Mouse (Mus musculus) lung, adult 2 months (tissue): ENCODE results near the gene Prdm16.

Source experiments
- CTCF ChIP-seq: fragments of 200-500 bp; IDR thresholded peaks from 2 replicates; pipeline ENCODE4 v1.5.1; 2011; ENCODE audit warnings: mild to moderate bottlenecking, low read length, control low read depth; ENCODE audit not compliant: insufficient read depth
- POLR2A ChIP-seq: fragments of 200-500 bp; IDR thresholded peaks from 2 replicates; pipeline ENCODE4 v1.6.1; 2011; ENCODE audit warnings: low read depth, mild to moderate bottlenecking, control low read depth, low read length, borderline replicate concordance; ENCODE audit errors: extremely low read depth

DNA sequence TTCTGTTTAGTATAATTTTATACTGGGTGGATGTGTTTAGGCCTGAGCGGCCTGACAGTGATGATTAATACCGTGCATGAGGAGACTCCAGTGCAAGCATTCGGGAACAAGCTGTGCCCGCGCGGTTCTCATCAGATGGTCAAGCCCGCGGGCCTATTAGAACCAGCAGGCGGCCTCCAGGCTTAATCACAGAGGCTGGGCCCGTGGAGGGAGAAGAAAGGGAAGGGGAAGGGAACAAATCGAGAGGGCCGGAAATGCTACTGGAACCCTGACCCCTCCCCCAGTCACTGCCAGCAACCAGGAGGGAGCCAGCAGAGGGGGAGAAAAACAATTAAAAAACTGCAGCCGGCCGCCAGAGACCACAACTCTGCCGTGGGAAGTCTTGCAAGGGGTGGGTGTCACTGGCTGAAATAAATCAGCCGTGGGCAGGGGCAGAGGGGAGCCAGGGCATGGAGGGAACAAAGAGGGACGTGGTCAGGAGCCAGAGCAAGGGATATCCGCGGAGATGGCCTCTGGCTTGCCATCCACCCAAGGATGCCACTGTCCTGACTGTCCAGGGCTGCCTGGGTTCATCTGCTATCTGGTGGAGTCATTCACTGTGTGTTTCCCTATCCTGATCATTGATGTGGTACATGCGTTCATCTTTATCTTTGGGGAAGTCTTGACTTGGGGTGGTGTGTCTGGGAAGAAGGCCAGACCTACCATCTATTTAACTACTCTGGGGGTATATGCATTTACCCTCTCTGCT lies 246.2 kb downstream of the Prdm16 start:
- no peak for TF ChIP-seq CTCF
- TF ChIP-seq POLR2A = no peak
